Mouse (Mus musculus) embryonic facial prominence, embryonic 11.5 days (tissue): ENCODE measurements around the gene Cacna1c. TPM values are rescaled to one million over a fixed set of nuclear protein-coding genes. Genes with fewer than 3 reads are reported as not detected.
A peak's percentile ranks its signal among the peaks of the same experiment; 100 is the strongest.
"Not testable (repeated sequence)": the region's sequence is repeated elsewhere in the genome, so short reads cannot be mapped to it uniquely, and the experiment has no call there.

Experiments
- ATAC-seq: fragments of 200-750 bp; cut with Nextera tagmentation; replicated peaks from 2 replicates; pipeline ENCODE4 v1.8.0; 2017; ENCODE audit warnings: low read depth; ENCODE audit not compliant: insufficient number of reproducible peaks, low FRiP score, low TSS enrichment
- DNase-seq: peaks from one replicate; pipeline ENCODE4 v3.0.0-alpha.2; 2015; ENCODE audit warnings: low spot score
- H3K27ac ChIP-seq: fragments of 300-500 bp; sonication (generic); replicated peaks from 2 replicates; pipeline ENCODE4 v1.5.1; 2014; ENCODE audit warnings: mild to moderate bottlenecking, low read depth, low read length, control low read depth
- H3K27me3 ChIP-seq: fragments of 300-500 bp; sonication (generic); 2 replicates; pipeline ENCODE4 v1.6.1; 2014; ENCODE audit warnings: mild to moderate bottlenecking, low read length, moderate library complexity, mixed read lengths; ENCODE audit not compliant: control insufficient read depth, insufficient read depth
- H3K36me3 ChIP-seq: fragments of 300-500 bp; sonication (generic); replicated peaks from 2 replicates; pipeline ENCODE4 v1.6.1; 2014; ENCODE audit warnings: low read depth, mild to moderate bottlenecking, low read length, moderate library complexity, mixed read lengths; ENCODE audit not compliant: control insufficient read depth, insufficient read depth
- H3K4me1 ChIP-seq: fragments of 300-500 bp; sonication (generic); 2 replicates; pipeline ENCODE4 v1.6.1; 2014; ENCODE audit warnings: low read length, mixed read lengths; ENCODE audit not compliant: control insufficient read depth, insufficient read depth
- H3K4me2 ChIP-seq: fragments of 300-500 bp; sonication (generic); 2 replicates; pipeline ENCODE4 v1.6.1; 2014; ENCODE audit warnings: low read depth, mild to moderate bottlenecking, control low read depth, low read length, moderate library complexity
- H3K4me3 ChIP-seq: fragments of 300-500 bp; sonication (generic); 2 replicates; pipeline ENCODE4 v1.5.1; 2014; ENCODE audit warnings: low read depth, low read length, control low read depth
- H3K9ac ChIP-seq: fragments of 300-500 bp; sonication (generic); replicated peaks from 2 replicates; pipeline ENCODE4 v1.6.1; 2014; ENCODE audit warnings: mild to moderate bottlenecking, control low read depth, low read length
- H3K9me3 ChIP-seq: fragments of 300-500 bp; sonication (generic); replicated peaks from 2 replicates; pipeline ENCODE4 v1.6.1; 2016; ENCODE audit warnings: mild to moderate bottlenecking, low read length, inconsistent platforms, mixed read lengths; ENCODE audit not compliant: control insufficient read depth
- WGBS: fragments of 180-500 bp; shearing (Covaris S2); extraction: QIAGEN DNeasy Blood & Tissue Kit; methylation state at CpG from one replicate; pipeline ENCODE4 v1.1.7; 2014; 5-methylcytosine and 5-hydroxymethylcytosine counted together
- polyA plus RNA-seq: library from polyadenylated mRNA; unstranded; fragments of >200 nt; fragmentation: Nextera tagmentation; extraction: Ambion mirVana; gene quantifications from 2 replicates; pipeline ENCODE4 v1.2.1, GENCODE M21; 2014

Gene Cacna1c
- polyA plus RNA-seq, 1 experiment from 2014 or later = 4.3 TPM

- Histone ChIP-seq H3K4me1 (no peaks in the 10 kb centered on the region), H3K36me3 (no peaks in the 10 kb centered on the region), H3K4me3 (peak overlapping the region; percentile 27), H3K27me3 (peaks cover 9% of the 10 kb centered on the region), H3K9me3 (no peaks in the 10 kb centered on the region), H3K4me2 (peak overlapping the region; percentile 51), H3K9ac (peak overlapping the region; percentile 7), H3K27ac (no peak overlapping the region)
- ATAC-seq (no peak), DNase-seq (no peak)
- WGBS = 22% methylated on average over 21 of the region's 21 CpGs
Observed at GRCm38 (mm10) chr6:118592662-118593376, 603.4 kb downstream of the Cacna1c start.

GRCm38 (mm10) chr6:118578741-118579140, 617.5 kb downstream of the Cacna1c start:
- H3K27ac ChIP-seq, H3K4me3 ChIP-seq, ATAC-seq, H3K27me3 ChIP-seq, H3K4me2 ChIP-seq, H3K4me1 ChIP-seq, DNase-seq, H3K9me3 ChIP-seq, H3K9ac ChIP-seq, H3K36me3 ChIP-seq: not testable (repeated sequence)
- 83% methylated on average over 4 of the region's 4 CpGs for WGBS

GRCm38 (mm10) chr6:118574351-118574750, 621.9 kb downstream of the Cacna1c start:
- H3K27ac ChIP-seq = no peak overlapping the region
- no peaks in the 10 kb centered on the region for H3K9me3 ChIP-seq
- ATAC-seq = no peak
- H3K4me3 ChIP-seq = no peak overlapping the region
- H3K4me2 ChIP-seq = no peak overlapping the region
- no peaks in the 10 kb centered on the region for H3K4me1 ChIP-seq
- WGBS = 73% methylated on average over 6 of the region's 6 CpGs
- peak; percentile 62 for DNase-seq
- no peaks in the 10 kb centered on the region for H3K36me3 ChIP-seq
- no peaks in the 10 kb centered on the region for H3K27me3 ChIP-seq
- no peak overlapping the region for H3K9ac ChIP-seq

GRCm38 (mm10) chr6:118567816-118568215, 628.4 kb downstream of the Cacna1c start:
- no peak overlapping the region for H3K9ac ChIP-seq
- no peaks in the 10 kb centered on the region for H3K27me3 ChIP-seq
- no peaks in the 10 kb centered on the region for H3K4me1 ChIP-seq
- no peak overlapping the region for H3K4me2 ChIP-seq
- no peaks in the 10 kb centered on the region for H3K36me3 ChIP-seq
- no peak overlapping the region for H3K4me3 ChIP-seq
- ATAC-seq (no peak), DNase-seq (no peak)
- no peaks in the 10 kb centered on the region for H3K9me3 ChIP-seq
- WGBS = 91% methylated on average over 3 of the region's 3 CpGs
- no peak overlapping the region for H3K27ac ChIP-seq

GRCm38 (mm10) chr6:118561745-118562609, 634.2 kb downstream of the Cacna1c start, which contains the start of gene Ankrd26:
Ankrd26 (minus strand) TSS chr6:118562226.
- Histone ChIP-seq H3K4me1 (no peaks in the 10 kb centered on the region), H3K36me3 (peaks cover 4% of the 10 kb centered on the region), H3K9ac (peak within 1 kb of the TSS; percentile 91), H3K9me3 (no peaks in the 10 kb centered on the region), H3K4me2 (peak within 1 kb of the TSS; percentile 55), H3K4me3 (peak within 1 kb of the TSS; percentile 68), H3K27ac (no peak within 1 kb of the TSS; the same call in 1 of the 2 replicates), H3K27me3 (no peaks in the 10 kb centered on the region)
- ATAC-seq (peak; percentile 97), DNase-seq (peak; percentile 93)
- 5% methylated on average over 54 of the region's 54 CpGs for WGBS

- 84% methylated on average over 8 of the region's 8 CpGs for WGBS
- peak overlapping the region; percentile 91 for H3K9ac ChIP-seq
- no peaks in the 10 kb centered on the region for H3K4me1 ChIP-seq
- H3K4me2 ChIP-seq = peak overlapping the region; percentile 55
- DNase-seq (no peak), ATAC-seq (no peak)
- no peak overlapping the region for H3K27ac ChIP-seq
- H3K4me3 ChIP-seq = peak overlapping the region; percentile 68
- no peaks in the 10 kb centered on the region for H3K9me3 ChIP-seq
- H3K36me3 ChIP-seq = peaks cover 4% of the 10 kb centered on the region
- H3K27me3 ChIP-seq = no peaks in the 10 kb centered on the region
Observed at GRCm38 (mm10) chr6:118561225-118561624, 635.0 kb downstream of the Cacna1c start.

- WGBS = 90% methylated on average over 4 of the region's 4 CpGs
- DNase-seq (no peak), ATAC-seq (no peak)
- no peak overlapping the region for H3K4me3 ChIP-seq
- H3K27ac ChIP-seq = no peak overlapping the region
- no peaks in the 10 kb centered on the region for H3K9me3 ChIP-seq
- H3K4me1 ChIP-seq = no peaks in the 10 kb centered on the region
- no peak overlapping the region for H3K9ac ChIP-seq
- H3K36me3 ChIP-seq = no peaks in the 10 kb centered on the region; the same call in 1 of the 2 replicates
- H3K27me3 ChIP-seq = no peaks in the 10 kb centered on the region
- no peak overlapping the region for H3K4me2 ChIP-seq
Observed at GRCm38 (mm10) chr6:118538627-118539026, 657.6 kb downstream of the Cacna1c start.
